Mouse (Mus musculus): Measurements from ENCODE around the gene Rab3c.

DNA sequence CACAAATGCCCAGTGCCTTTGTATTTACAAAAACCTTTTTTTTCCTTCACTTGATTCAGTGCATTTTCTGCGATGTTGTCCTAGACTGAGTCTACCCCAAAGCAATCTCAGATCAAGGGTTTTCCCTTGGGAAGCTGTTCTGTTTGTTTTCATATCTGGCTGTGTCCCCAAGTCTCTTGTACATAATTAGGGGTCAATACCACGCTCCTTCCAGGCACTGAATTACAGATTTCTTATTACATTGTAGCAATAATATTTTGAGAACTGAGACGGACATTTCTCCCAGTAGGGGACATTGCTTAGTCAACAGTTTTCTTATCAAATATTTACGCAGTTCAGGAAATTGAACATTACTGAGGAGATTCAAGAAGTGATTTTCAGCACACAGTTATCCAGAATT lies 120.8 kb downstream of the Rab3c start:
- no peak for TF ChIP-seq POLR2A (IDR thresholded peaks at IDR 0.05; ENCODE audit: insufficient read depth, low read length)
- TF ChIP-seq EP300 (IDR thresholded peaks at IDR 0.05; ENCODE audit: insufficient read depth, low read depth, low read length): no peak
- TF ChIP-seq CTCF (IDR thresholded peaks at IDR 0.05; ENCODE audit: low read depth, low read length): no peak

Data from ES-Bruce4 (cell line).